Mouse (Mus musculus) intestine, embryonic 16.5 days (tissue): ENCODE measurements around the gene Rarb. TPM values are rescaled to one million over a fixed set of nuclear protein-coding genes. Genes with fewer than 3 reads are reported as not detected.

Experiments used
- ATAC-seq: fragments of 200-750 bp; cut with Nextera tagmentation; 2 replicates; pipeline ENCODE4 v1.8.0; 2017; ENCODE audit warnings: moderate TSS enrichment, moderate library complexity
- H3K27ac ChIP-seq: fragments of 300-500 bp; sonication (generic); 2 replicates; pipeline ENCODE4 v1.5.1; 2014; ENCODE audit warnings: mild to moderate bottlenecking, low read length
- H3K27me3 ChIP-seq: fragments of 300-500 bp; sonication (generic); replicated peaks from 2 replicates; pipeline ENCODE4 v1.6.1; 2014; ENCODE audit warnings: low read length, control low read depth, mixed read lengths; ENCODE audit not compliant: control insufficient read depth, insufficient read depth
- H3K36me3 ChIP-seq: fragments of 300-500 bp; sonication (generic); 2 replicates; pipeline ENCODE4 v1.6.1; 2014; ENCODE audit warnings: low read length, control low read depth; ENCODE audit not compliant: control insufficient read depth, insufficient read depth
- H3K4me1 ChIP-seq: fragments of 300-500 bp; sonication (generic); 2 replicates; pipeline ENCODE4 v1.6.1; 2014; ENCODE audit warnings: low read length, control low read depth, mixed read lengths; ENCODE audit not compliant: control insufficient read depth, insufficient read depth
- H3K4me2 ChIP-seq: fragments of 300-500 bp; sonication (generic); 2 replicates; pipeline ENCODE4 v1.6.1; 2014; ENCODE audit warnings: low read depth, low read length, control low read depth
- H3K4me3 ChIP-seq: fragments of 300-500 bp; sonication (generic); 2 replicates; pipeline ENCODE4 v1.5.1; 2014; ENCODE audit warnings: mild to moderate bottlenecking, low read length
- H3K9ac ChIP-seq: fragments of 300-500 bp; sonication (generic); 2 replicates; pipeline ENCODE4 v1.6.1; 2014; ENCODE audit warnings: low read depth, low read length
- H3K9me3 ChIP-seq: fragments of 300-500 bp; sonication (generic); 2 replicates; pipeline ENCODE4 v1.6.1; 2016; ENCODE audit warnings: low read length, control low read depth; ENCODE audit not compliant: control insufficient read depth
- WGBS: fragments of 180-500 bp; shearing (Covaris S2); extraction: QIAGEN DNeasy Blood & Tissue Kit; methylation state at CpG from one replicate; pipeline ENCODE4 v1.1.7; 2014; 5-methylcytosine and 5-hydroxymethylcytosine counted together
- polyA plus RNA-seq: library from polyadenylated mRNA; unstranded; fragments of >200 nt; fragmentation: Nextera tagmentation; extraction: Ambion mirVana; gene quantifications from 2 replicates; pipeline ENCODE4 v1.2.1, GENCODE M21; 2015

The Rarb gene
- polyA plus RNA-seq, 1 experiment from 2014 or later = 6.2 TPM

- no peaks in the 10 kb centered on the region for H3K9me3 ChIP-seq
- no peaks in the 10 kb centered on the region for H3K4me1 ChIP-seq
- 64% methylated on average over 2 of the region's 2 CpGs for whole genome bisulfite sequencing
- no peak overlapping the region for H3K4me2 ChIP-seq
- H3K9ac ChIP-seq = no peak overlapping the region
- no peak overlapping the region for H3K4me3 ChIP-seq
- no peaks in the 10 kb centered on the region for H3K27me3 ChIP-seq
- no peak overlapping the region for H3K27ac ChIP-seq
- no peak for ATAC-seq
- H3K36me3 ChIP-seq = no peaks in the 10 kb centered on the region
Measured at GRCm38 (mm10) chr14:16713773-16714172, 105.2 kb downstream of the Rarb start.

DNA sequence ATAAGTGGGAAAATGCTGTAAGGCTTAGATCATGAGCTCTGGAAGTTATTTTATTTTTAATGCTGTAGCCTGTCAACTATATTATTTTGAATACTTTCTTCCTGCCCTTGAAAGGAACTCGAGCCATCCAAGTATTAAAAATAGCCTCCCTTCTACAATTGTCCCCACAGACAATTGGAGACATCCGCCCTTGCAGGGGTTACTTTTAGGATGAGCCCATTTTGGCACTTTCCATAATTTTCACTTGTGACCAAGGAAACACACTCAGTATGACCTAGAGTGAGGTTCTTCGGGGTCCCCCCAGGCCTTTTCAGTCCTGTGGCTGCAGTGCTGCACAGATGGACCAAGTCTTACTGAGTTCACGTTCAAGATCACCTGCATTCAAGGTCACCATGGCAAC, 119.7 kb downstream of the Rarb start:
- ATAC-seq = no peak
- 76% methylated on average over 4 of the region's 4 CpGs for WGBS
- H3K9ac ChIP-seq = no peak overlapping the region

DNA sequence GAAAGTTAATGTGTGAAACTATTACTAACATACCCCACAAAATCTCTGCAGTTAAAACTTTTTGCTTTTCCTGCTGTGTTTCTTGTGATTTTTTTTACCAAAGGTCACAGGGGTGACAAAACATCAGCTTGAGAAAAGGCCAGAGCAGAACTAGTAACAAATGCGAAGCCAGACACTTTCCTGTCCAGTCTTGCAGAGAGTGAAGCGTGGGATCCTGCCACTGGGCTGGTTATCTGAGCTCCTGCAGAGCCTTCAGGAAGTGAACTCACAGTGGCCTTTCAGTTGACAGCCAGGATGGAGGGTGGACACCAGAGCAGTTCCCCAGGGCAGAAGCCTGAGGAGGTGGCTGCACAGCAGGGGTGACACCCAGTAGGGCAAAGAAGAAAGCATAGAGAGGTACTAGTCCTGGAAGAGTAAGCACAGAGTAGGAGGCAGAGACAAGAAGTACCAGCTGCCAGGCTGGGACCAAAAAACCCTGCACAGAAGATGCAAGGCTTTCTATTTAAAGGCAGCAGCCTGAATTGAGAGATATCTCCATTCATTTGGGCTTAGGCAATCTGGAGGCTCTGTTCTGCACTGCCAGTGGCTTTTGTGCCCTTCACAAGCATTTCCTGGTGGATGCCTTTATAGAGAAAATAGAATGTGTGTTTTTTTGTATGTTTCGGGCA, 123.4 kb downstream of the Rarb start:
- Histone ChIP-seq H3K4me1 (no peaks in the 10 kb centered on the region), H3K27ac (no peak overlapping the region)
- ATAC-seq = no peak

More for the DNA sequence above, 119.7 kb downstream of the Rarb start:
- Histone ChIP-seq H3K9me3 (no peaks in the 10 kb centered on the region), H3K4me1 (no peaks in the 10 kb centered on the region), H3K4me2 (no peak overlapping the region), H3K4me3 (no peak overlapping the region), H3K27me3 (no peaks in the 10 kb centered on the region), H3K27ac (no peak overlapping the region), H3K36me3 (no peaks in the 10 kb centered on the region)

DNA sequence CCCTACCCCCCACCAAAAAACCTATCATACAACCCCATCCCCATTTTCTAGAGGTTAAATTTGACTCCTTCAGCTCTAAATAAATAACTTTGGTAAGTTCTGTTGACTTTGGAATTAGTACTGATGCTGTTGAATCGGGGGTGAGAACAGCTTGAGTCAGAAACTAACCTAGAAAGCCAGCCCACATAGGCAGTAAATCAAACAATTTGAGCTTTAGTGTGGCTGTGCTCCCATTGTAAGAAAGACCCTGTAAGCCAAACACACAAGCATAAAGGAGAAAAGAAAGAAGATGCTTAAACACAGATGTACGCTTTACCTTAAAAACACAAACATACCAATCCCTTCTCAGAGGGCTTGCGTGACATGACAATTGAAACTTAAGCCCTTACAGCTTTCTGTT, 140.6 kb downstream of the Rarb start:
- Histone ChIP-seq H3K27me3 (no peaks in the 10 kb centered on the region), H3K4me2 (no peak overlapping the region)
- 71% methylated on average over 3 of the region's 3 CpGs for WGBS

More for the DNA sequence above, 123.4 kb downstream of the Rarb start:
- Histone ChIP-seq H3K9me3 (no peaks in the 10 kb centered on the region), H3K36me3 (no peaks in the 10 kb centered on the region), H3K4me2 (no peak overlapping the region), H3K27me3 (no peaks in the 10 kb centered on the region), H3K9ac (no peak overlapping the region), H3K4me3 (no peak overlapping the region)
- WGBS = 58% methylated on average over 3 of the region's 3 CpGs

GRCm38 (mm10) chr14:16677081-16677480, 141.9 kb downstream of the Rarb start:
- no peaks in the 10 kb centered on the region for H3K27me3 ChIP-seq
- H3K9me3 ChIP-seq = no peaks in the 10 kb centered on the region

More for the DNA sequence above, 140.6 kb downstream of the Rarb start:
- Histone ChIP-seq H3K9ac (no peak overlapping the region), H3K36me3 (no peaks in the 10 kb centered on the region), H3K27ac (no peak overlapping the region), H3K9me3 (no peaks in the 10 kb centered on the region), H3K4me3 (no peak overlapping the region), H3K4me1 (no peaks in the 10 kb centered on the region)
- no peak for ATAC-seq

GRCm38 (mm10) chr14:16670571-16670970, 148.4 kb downstream of the Rarb start:
- Histone ChIP-seq H3K27me3 (no peaks in the 10 kb centered on the region), H3K9ac (no peak overlapping the region)

More at GRCm38 (mm10) chr14:16677081-16677480, 141.9 kb downstream of the Rarb start:
- Histone ChIP-seq H3K4me2 (no peak overlapping the region), H3K9ac (no peak overlapping the region), H3K36me3 (no peaks in the 10 kb centered on the region), H3K4me1 (no peaks in the 10 kb centered on the region), H3K27ac (no peak overlapping the region), H3K4me3 (no peak overlapping the region)
- ATAC-seq = no peak

DNA sequence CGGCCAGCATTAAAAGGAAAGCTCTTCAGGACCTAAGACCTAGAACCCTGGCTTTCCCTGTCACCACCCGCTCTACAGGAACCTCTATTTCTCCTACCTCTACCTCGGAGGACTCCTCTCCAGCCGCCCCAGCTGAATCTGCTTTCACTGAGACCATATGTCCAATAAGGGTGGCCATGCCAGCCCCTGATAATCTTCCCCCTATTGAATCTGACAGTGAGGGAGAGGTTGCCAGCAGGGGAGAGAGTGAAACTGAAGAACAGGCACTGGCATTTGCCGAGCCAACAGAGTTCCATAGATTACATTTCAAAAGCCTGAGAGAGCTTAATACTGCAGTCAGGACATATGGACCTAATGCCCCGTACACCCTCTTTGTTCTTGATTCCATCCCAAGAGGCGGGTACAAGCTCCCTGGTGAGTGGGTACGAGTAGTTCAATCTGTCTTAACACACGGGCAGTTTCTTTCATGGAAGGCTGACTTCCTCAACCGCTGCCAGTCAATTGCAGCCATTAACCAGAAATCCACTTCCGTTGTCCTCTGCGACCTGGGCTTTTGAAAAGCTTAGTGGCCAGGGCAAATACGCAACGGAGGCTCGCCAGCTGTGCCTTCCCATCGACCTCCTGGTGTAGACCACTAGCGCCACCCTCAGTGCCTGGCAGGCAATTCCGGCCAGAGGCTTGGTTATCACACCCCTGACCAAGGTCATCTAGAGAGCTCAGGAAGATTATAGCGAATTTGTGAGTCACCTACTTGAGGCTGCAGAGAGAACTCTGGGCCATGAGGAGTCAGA, 179.6 kb downstream of the Rarb start:
- H3K27ac ChIP-seq = no peak overlapping the region
- H3K9me3 ChIP-seq = peaks cover 6% of the 10 kb centered on the region; the same call in 1 of the 2 replicates
- H3K9ac ChIP-seq = no peak overlapping the region
- H3K36me3 ChIP-seq = no peaks in the 10 kb centered on the region
- no peak overlapping the region for H3K4me3 ChIP-seq
- H3K4me1 ChIP-seq = no peaks in the 10 kb centered on the region
- ATAC-seq = no peak
- WGBS = 90% methylated on average over 19 of the region's 19 CpGs
- H3K4me2 ChIP-seq = no peak overlapping the region
- no peaks in the 10 kb centered on the region for H3K27me3 ChIP-seq

More at GRCm38 (mm10) chr14:16670571-16670970, 148.4 kb downstream of the Rarb start:
- 72% methylated on average over 3 of the region's 3 CpGs for WGBS
- Histone ChIP-seq H3K4me2 (no peak overlapping the region), H3K9me3 (no peaks in the 10 kb centered on the region), H3K4me1 (no peaks in the 10 kb centered on the region), H3K27ac (no peak overlapping the region), H3K4me3 (no peak overlapping the region), H3K36me3 (no peaks in the 10 kb centered on the region)
- ATAC-seq = no peak

GRCm38 (mm10) chr14:16613975-16614374, 205.0 kb downstream of the Rarb start:
- Histone ChIP-seq H3K4me2 (no peak overlapping the region), H3K36me3 (no peaks in the 10 kb centered on the region), H3K27me3 (no peaks in the 10 kb centered on the region), H3K4me1 (no peaks in the 10 kb centered on the region), H3K27ac (no peak overlapping the region), H3K9me3 (no peaks in the 10 kb centered on the region), H3K4me3 (no peak overlapping the region), H3K9ac (no peak overlapping the region)
- no peak for ATAC-seq

DNA sequence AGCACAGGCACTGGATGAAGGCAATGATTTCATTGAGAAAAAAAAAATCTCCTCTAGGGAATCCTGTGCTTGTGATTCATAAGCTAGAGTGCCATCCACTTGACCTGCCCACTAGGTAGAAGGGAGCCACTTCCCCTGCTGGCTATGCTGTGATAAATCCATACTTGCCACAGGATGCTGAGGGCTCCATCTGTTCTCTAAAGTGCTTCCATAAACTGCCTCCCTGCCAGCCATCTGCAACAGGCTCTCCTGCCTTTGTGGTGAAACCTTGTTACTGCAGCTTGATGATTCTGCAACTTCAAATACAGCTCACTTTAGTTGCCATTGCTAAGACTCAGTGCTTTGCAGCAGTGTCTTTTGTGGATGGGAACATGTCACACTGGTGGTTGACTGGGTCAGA, 213.5 kb downstream of the Rarb start:
- Histone ChIP-seq H3K4me1 (peaks cover 16% of the 10 kb centered on the region), H3K9ac (no peak overlapping the region), H3K4me3 (no peak overlapping the region), H3K9me3 (no peaks in the 10 kb centered on the region), H3K4me2 (no peak overlapping the region), H3K36me3 (no peaks in the 10 kb centered on the region), H3K27ac (no peak overlapping the region), H3K27me3 (peaks cover 9% of the 10 kb centered on the region; the same call in 1 of the 2 replicates)
- no peak for ATAC-seq
